Mouse (Mus musculus) small intestine, adult 2 months (tissue): Measurements from ENCODE around the gene B3gntl1.
A peak's percentile ranks its signal among the peaks of the same experiment; 100 is the strongest.

ENCODE experiments used
- CTCF ChIP-seq: fragments of 200-500 bp; IDR thresholded peaks from 2 replicates; pipeline ENCODE4 v1.5.1; 2012; ENCODE audit warnings: low read depth, mild to moderate bottlenecking, control low read depth, inconsistent platforms, low read length, moderate library complexity, mixed read lengths; ENCODE audit not compliant: insufficient replicate concordance, insufficient read length; ENCODE audit errors: extremely low read depth
- POLR2A ChIP-seq: fragments of 200-500 bp; IDR thresholded peaks from 2 replicates; pipeline ENCODE4 v1.6.1; 2012; ENCODE audit warnings: low read depth, mild to moderate bottlenecking, control low read depth, inconsistent platforms, low read length, moderate library complexity

DNA sequence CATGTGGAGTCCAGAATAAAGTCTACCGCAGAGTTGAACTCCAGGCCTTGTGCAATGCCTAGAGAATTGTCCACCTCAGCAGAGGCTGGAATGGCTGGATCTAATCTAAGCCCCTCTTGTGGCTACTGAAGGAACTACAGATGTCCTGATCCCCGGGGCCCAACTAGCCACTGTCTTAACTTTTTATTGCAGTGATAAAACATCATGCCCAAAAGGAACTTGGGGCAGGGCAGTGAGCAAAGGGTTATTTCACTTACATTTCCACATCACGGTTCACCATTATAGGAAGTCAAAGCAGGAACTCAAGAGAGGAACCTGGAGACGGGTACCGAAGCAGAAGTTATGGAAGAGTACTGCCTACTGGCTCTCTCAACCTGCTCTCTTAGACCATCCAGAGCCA lies 7.8 kb upstream of the B3gntl1 start:
- peak; percentile 47; the same call in 1 of the 2 replicates for TF ChIP-seq CTCF
- no peak for TF ChIP-seq POLR2A
